Mouse (Mus musculus): ENCODE data around the gene Bicd2. TPM values are rescaled to one million over a fixed set of nuclear protein-coding genes. Genes with fewer than 3 reads are reported as not detected.

The Bicd2 gene
- total and polyA plus RNA-seq, 2 experiments = 7.6 to 8.7 TPM

DNA sequence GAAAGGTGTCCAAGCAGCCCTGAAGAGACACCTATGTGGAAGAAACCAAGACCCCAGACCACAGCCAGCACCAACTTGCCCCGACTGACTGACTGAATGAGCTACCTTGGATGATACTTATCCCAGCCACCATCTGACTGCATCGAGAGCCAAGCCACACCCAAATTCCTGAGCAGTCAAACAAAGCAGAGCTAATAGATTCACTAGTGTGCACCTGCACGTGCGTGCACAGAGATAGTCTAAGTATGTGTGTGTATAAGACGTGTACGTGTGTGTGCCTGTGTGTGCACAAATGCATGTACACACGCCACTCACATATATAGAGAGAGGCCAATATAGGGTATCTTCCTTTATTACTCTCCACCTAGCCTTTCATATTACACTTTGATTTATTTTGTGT is 29.7 kb upstream of the Bicd2 start:
- DNase-seq (ENCODE audit: extremely low read depth, low read depth, low spot score) = no peak
- Histone ChIP-seq H3K4me1 (ENCODE audit: control insufficient read depth, insufficient read depth, low read length) (no peaks in the 10 kb centered on the region), H3K27ac (replicated peaks; ENCODE audit: insufficient read depth, low read depth, low read length) (no peak overlapping the region), H3K79me2 (ENCODE audit: control insufficient read depth, insufficient read depth, low read length) (no peaks in the 10 kb centered on the region), H3K27me3 (ENCODE audit: control insufficient read depth, insufficient read depth, low read length) (no peaks in the 10 kb centered on the region), H3K36me3 (ENCODE audit: control insufficient read depth, insufficient read depth, low read length) (no peaks in the 10 kb centered on the region), H3K4me3 (ENCODE audit: insufficient read depth, low read depth, low read length) (no peak overlapping the region), H3K9ac (ENCODE audit: low read depth, low read length) (no peak overlapping the region)
- WGBS = 80% methylated on average over 7 of the region's 7 CpGs
- no peak for TF ChIP-seq CTCF (IDR thresholded peaks at IDR 0.05; ENCODE audit: low read depth, low read length)
- no peak for TF ChIP-seq POLR2A (IDR thresholded peaks at IDR 0.05; ENCODE audit: extremely low read depth, insufficient read depth, low read length)

DNA sequence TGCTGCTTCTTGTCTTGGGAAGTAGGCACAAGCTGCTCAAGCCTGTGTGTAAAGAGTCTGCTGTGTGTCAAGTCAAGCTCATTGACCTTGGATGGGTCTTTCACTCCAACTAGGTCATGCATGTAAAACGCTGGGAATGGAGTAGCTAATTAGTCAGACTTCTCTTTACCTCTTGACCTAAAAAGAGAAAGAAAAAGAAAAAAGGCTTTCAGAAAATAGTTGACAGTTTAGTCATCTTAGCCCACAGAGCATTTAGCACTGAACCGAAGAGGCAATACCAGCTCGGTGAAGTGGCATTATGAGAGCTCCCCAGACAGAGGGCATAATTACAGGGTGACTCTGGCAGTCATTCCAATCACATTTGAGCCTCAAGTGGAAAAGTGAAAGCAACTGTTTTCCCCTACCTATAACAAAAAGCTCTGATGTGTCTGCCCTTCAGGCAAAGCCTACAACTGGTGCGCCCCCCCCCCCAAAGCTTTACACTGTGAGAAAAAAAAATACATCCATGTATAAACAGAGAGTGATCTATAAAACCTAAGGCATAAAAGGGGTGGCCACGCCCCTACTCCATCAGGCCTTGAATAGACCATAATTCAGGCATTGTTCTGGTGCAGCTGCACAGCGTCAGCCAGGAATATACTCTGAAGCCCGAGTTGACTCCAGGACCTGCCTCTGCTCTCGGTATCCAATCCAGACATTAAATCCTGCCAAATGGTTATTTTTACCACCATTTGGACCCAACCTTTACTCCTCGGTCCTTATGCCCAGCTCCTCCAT is 24.8 kb upstream of the Bicd2 start:
- Histone ChIP-seq H3K36me3 (ENCODE audit: control insufficient read depth, insufficient read depth, low read length) (no peaks in the 10 kb centered on the region), H3K27me3 (ENCODE audit: control insufficient read depth, insufficient read depth, low read length) (peaks cover 6% of the 10 kb centered on the region; the same call in 1 of the 2 replicates), H3K79me2 (ENCODE audit: control insufficient read depth, insufficient read depth, low read length) (no peaks in the 10 kb centered on the region), H3K4me3 (ENCODE audit: insufficient read depth, low read depth, low read length) (no peak overlapping the region), H3K9ac (ENCODE audit: low read depth, low read length) (no peak overlapping the region), H3K4me1 (ENCODE audit: control insufficient read depth, insufficient read depth, low read length) (no peaks in the 10 kb centered on the region), H3K27ac (replicated peaks; ENCODE audit: insufficient read depth, low read depth, low read length) (no peak overlapping the region)
- 78% methylated on average over 9 of the region's 9 CpGs for WGBS
- no peak for TF ChIP-seq CTCF (IDR thresholded peaks at IDR 0.05; ENCODE audit: low read depth, low read length)
- TF ChIP-seq POLR2A (IDR thresholded peaks at IDR 0.05; ENCODE audit: extremely low read depth, insufficient read depth, low read length) = no peak
- no peak for DNase-seq (ENCODE audit: extremely low read depth, low read depth, low spot score)

DNA sequence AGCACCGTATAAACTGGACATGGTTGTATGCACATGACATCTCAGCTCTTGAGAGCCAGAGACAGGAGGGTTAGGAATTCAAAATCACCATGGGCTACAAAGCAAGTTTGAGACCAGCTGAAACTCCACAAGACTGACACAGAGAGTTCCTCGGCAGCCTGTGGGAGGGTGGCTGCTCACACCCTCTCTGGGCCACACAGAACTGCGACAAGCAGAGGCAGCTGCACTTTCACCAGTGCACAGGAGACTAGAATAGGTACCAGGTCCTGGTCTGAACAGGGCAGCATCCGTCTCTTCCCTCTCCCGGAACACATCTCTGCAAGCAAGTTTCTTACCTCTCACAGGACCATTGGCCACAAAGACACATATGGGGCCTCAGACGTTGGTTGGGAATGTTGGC is 23.9 kb upstream of the Bicd2 start:
- Histone ChIP-seq H3K27ac (replicated peaks; ENCODE audit: insufficient read depth, low read depth, low read length) (no peak overlapping the region), H3K9ac (ENCODE audit: low read depth, low read length) (no peak overlapping the region), H3K36me3 (ENCODE audit: control insufficient read depth, insufficient read depth, low read length) (no peaks in the 10 kb centered on the region), H3K27me3 (ENCODE audit: control insufficient read depth, insufficient read depth, low read length) (peaks cover 6% of the 10 kb centered on the region; the same call in 1 of the 2 replicates), H3K79me2 (ENCODE audit: control insufficient read depth, insufficient read depth, low read length) (no peaks in the 10 kb centered on the region), H3K4me1 (ENCODE audit: control insufficient read depth, insufficient read depth, low read length) (no peaks in the 10 kb centered on the region), H3K4me3 (ENCODE audit: insufficient read depth, low read depth, low read length) (no peak overlapping the region)
- no peak for DNase-seq (ENCODE audit: extremely low read depth, low read depth, low spot score)
- WGBS = 86% methylated on average over 6 of the region's 6 CpGs
- TF ChIP-seq POLR2A (IDR thresholded peaks at IDR 0.05; ENCODE audit: extremely low read depth, insufficient read depth, low read length) (no peak), CTCF (IDR thresholded peaks at IDR 0.05; ENCODE audit: low read depth, low read length) (no peak)

DNA sequence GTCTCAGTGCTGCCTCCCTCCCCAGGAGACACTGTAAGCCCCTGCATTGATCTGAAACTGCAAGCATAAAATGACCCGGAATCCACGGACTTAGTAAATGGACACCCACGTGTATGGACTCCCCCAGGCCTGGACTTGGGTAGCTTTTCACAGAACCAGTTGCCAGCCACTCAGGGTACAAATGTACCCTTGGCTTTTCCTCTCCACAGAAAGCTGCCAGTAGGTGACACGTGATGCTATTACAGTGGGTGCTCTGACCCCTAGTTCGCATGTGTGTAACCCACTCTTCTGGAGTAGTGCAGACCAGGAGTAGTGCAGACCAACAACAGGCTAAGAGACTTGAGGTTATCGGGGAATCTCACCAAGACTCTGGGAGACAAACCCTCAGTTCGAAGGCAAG is 23.5 kb upstream of the Bicd2 start:
- H3K27me3 ChIP-seq (ENCODE audit: control insufficient read depth, insufficient read depth, low read length) = peaks cover 6% of the 10 kb centered on the region; the same call in 1 of the 2 replicates
- H3K79me2 ChIP-seq (ENCODE audit: control insufficient read depth, insufficient read depth, low read length) = no peaks in the 10 kb centered on the region
- WGBS = 87% methylated on average over 7 of the region's 7 CpGs
- no peak overlapping the region for H3K9ac ChIP-seq (ENCODE audit: low read depth, low read length)
- H3K4me1 ChIP-seq (ENCODE audit: control insufficient read depth, insufficient read depth, low read length) = no peaks in the 10 kb centered on the region
- H3K36me3 ChIP-seq (ENCODE audit: control insufficient read depth, insufficient read depth, low read length) = no peaks in the 10 kb centered on the region
- H3K27ac ChIP-seq (replicated peaks; ENCODE audit: insufficient read depth, low read depth, low read length) = no peak overlapping the region
- no peak overlapping the region for H3K4me3 ChIP-seq (ENCODE audit: insufficient read depth, low read depth, low read length)
- DNase-seq (ENCODE audit: extremely low read depth, low read depth, low spot score) = no peak
- TF ChIP-seq POLR2A (IDR thresholded peaks at IDR 0.05; ENCODE audit: extremely low read depth, insufficient read depth, low read length) (no peak), CTCF (IDR thresholded peaks at IDR 0.05; ENCODE audit: low read depth, low read length) (no peak)

DNA sequence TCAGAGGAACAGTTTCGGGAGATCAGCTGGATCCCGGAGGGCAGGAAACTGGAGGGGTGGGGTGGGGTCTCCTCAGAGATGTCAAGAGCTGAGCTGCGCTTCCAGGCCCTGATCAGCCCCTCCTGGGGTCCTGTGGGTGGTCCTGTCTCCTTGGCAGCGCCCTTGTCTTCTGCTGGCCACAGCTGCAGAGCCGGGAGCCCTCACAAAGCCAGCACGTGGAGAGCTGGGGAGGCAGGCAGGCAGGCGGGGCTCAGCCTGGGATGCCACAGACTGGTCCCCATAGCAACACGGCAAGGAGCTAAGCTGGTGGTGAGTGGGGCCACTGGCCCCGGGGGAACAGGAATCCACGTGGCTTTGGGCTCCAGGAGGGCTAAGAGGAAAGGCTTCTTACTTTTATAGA is 21.3 kb upstream of the Bicd2 start, which contains the start of gene Fgd3:
Fgd3 (minus strand) TSS at position 272 of the 400 bp plus-strand sequence.
- no peak within 1 kb of the TSS for H3K4me3 ChIP-seq (ENCODE audit: insufficient read depth, low read depth, low read length)

DNA sequence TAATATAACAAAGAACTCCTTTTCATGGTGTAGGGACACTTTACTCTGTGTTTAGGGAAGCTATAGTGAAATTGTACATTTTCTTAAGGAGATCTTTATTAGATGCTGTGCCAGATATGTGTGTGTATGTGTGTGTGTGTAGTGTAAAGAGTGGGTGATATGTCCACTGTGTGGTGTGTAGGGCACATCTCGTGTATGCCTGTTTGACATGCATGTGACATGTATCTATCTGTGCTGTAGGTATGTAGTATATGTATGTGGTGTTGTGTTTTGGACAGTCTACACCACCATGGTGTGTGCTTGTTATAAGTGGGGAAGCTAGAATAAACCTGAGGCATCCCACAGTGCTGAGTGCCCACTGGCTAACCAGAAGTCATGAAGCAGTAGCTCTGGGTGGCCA is 20.9 kb upstream of the Bicd2 start:
- no peak overlapping the region for H3K27ac ChIP-seq (replicated peaks; ENCODE audit: insufficient read depth, low read depth, low read length)
- H3K27me3 ChIP-seq (ENCODE audit: control insufficient read depth, insufficient read depth, low read length) = peaks cover 6% of the 10 kb centered on the region; the same call in 1 of the 2 replicates
- no peak overlapping the region for H3K4me3 ChIP-seq (ENCODE audit: insufficient read depth, low read depth, low read length)
- no peak overlapping the region for H3K9ac ChIP-seq (ENCODE audit: low read depth, low read length)
- H3K4me1 ChIP-seq (ENCODE audit: control insufficient read depth, insufficient read depth, low read length) = no peaks in the 10 kb centered on the region
- TF ChIP-seq POLR2A (IDR thresholded peaks at IDR 0.05; ENCODE audit: extremely low read depth, insufficient read depth, low read length) = no peak
- TF ChIP-seq CTCF (IDR thresholded peaks at IDR 0.05; ENCODE audit: low read depth, low read length) = no peak
- H3K36me3 ChIP-seq (ENCODE audit: control insufficient read depth, insufficient read depth, low read length) = no peaks in the 10 kb centered on the region
- H3K79me2 ChIP-seq (ENCODE audit: control insufficient read depth, insufficient read depth, low read length) = no peaks in the 10 kb centered on the region
- WGBS = 86% methylated on average over 1 of the region's 1 CpGs
- DNase-seq (ENCODE audit: extremely low read depth, low read depth, low spot score) = no peak

More for the DNA sequence above, 21.3 kb upstream of the Bicd2 start, which contains the start of gene Fgd3:
- no peak for DNase-seq (ENCODE audit: extremely low read depth, low read depth, low spot score)
- Histone ChIP-seq H3K27me3 (ENCODE audit: control insufficient read depth, insufficient read depth, low read length) (peaks cover 6% of the 10 kb centered on the region; the same call in 1 of the 2 replicates), H3K27ac (replicated peaks; ENCODE audit: insufficient read depth, low read depth, low read length) (no peak within 1 kb of the TSS), H3K9ac (ENCODE audit: low read depth, low read length) (no peak within 1 kb of the TSS), H3K4me1 (ENCODE audit: control insufficient read depth, insufficient read depth, low read length) (no peaks in the 10 kb centered on the region), H3K36me3 (ENCODE audit: control insufficient read depth, insufficient read depth, low read length) (no peaks in the 10 kb centered on the region), H3K79me2 (ENCODE audit: control insufficient read depth, insufficient read depth, low read length) (no peaks in the 10 kb centered on the region)
- no peak for TF ChIP-seq POLR2A (IDR thresholded peaks at IDR 0.05; ENCODE audit: extremely low read depth, insufficient read depth, low read length)
- TF ChIP-seq CTCF (IDR thresholded peaks at IDR 0.05; ENCODE audit: low read depth, low read length) = no peak
- WGBS = 21% methylated on average over 10 of the region's 10 CpGs

Measured in liver, adult 2 months (tissue).